Mouse (Mus musculus) neural tube, embryonic 13.5 days (tissue): ENCODE data around the gene Atg9b. TPM values are rescaled to one million over a fixed set of nuclear protein-coding genes. Genes with fewer than 3 reads are reported as not detected.

Experiments
- ATAC-seq: fragments of 200-750 bp; cut with Nextera tagmentation; 2 replicates; pipeline ENCODE4 v1.8.0; 2017; ENCODE audit warnings: low read depth, mild to moderate bottlenecking, moderate TSS enrichment, moderate library complexity
- H3K27ac ChIP-seq: fragments of 300-500 bp; sonication (generic); replicated peaks from 2 replicates; pipeline ENCODE4 v1.5.1; 2015; ENCODE audit warnings: moderate library complexity, mild to moderate bottlenecking, inconsistent platforms
- H3K27me3 ChIP-seq: fragments of 300-500 bp; sonication (generic); 2 replicates; pipeline ENCODE4 v1.6.1; 2015; ENCODE audit warnings: mild to moderate bottlenecking, inconsistent platforms
- H3K36me3 ChIP-seq: fragments of 300-500 bp; sonication (generic); 2 replicates; pipeline ENCODE4 v1.6.1; 2015; ENCODE audit warnings: mild to moderate bottlenecking, inconsistent platforms
- H3K4me1 ChIP-seq: fragments of 300-500 bp; sonication (generic); replicated peaks from 2 replicates; pipeline ENCODE4 v1.6.1; 2015; ENCODE audit warnings: inconsistent platforms
- H3K4me2 ChIP-seq: fragments of 300-500 bp; sonication (generic); 2 replicates; pipeline ENCODE4 v1.6.1; 2015; ENCODE audit warnings: inconsistent platforms, mild to moderate bottlenecking, moderate library complexity
- H3K4me3 ChIP-seq: fragments of 300-500 bp; sonication (generic); 2 replicates; pipeline ENCODE4 v1.5.1; 2015; ENCODE audit warnings: mild to moderate bottlenecking, inconsistent platforms
- H3K9ac ChIP-seq: fragments of 300-500 bp; sonication (generic); 2 replicates; pipeline ENCODE4 v1.6.1; 2015; ENCODE audit warnings: moderate library complexity, mild to moderate bottlenecking, inconsistent platforms
- H3K9me3 ChIP-seq: fragments of 300-500 bp; sonication (generic); 2 replicates; pipeline ENCODE4 v1.6.1; 2016; ENCODE audit warnings: inconsistent platforms
- WGBS: fragments of 180-500 bp; shearing (Covaris S2); methylation state at CpG from one replicate; pipeline ENCODE4 v1.1.7; 2015; 5-methylcytosine and 5-hydroxymethylcytosine counted together
- polyA plus RNA-seq: library from polyadenylated mRNA; unstranded; fragments of >200 nt; fragmentation: Nextera tagmentation; extraction: Ambion mirVana; gene quantifications from 2 replicates; pipeline ENCODE4 v1.2.1, GENCODE M21; 2015

Atg9b gene
- polyA plus RNA-seq, 1 experiment from 2014 or later: 1.1 TPM

- peaks cover 64% of the 10 kb centered on the region for H3K4me1 ChIP-seq
- H3K27ac ChIP-seq: peak overlapping the region; percentile 99
- no peak overlapping the region for H3K4me3 ChIP-seq
- H3K36me3 ChIP-seq: no peaks in the 10 kb centered on the region
- no peak for ATAC-seq
- WGBS: 29% methylated on average over 4 of the region's 4 CpGs
- H3K9ac ChIP-seq: no peak overlapping the region
- H3K9me3 ChIP-seq: no peaks in the 10 kb centered on the region
- H3K4me2 ChIP-seq: no peak overlapping the region
- peaks cover 17% of the 10 kb centered on the region for H3K27me3 ChIP-seq
These were observed 38.6 kb downstream of the Atg9b start for GRCm38 (mm10) chr5:24353327-24353726.

GRCm38 (mm10) chr5:24352251-24352859 is 39.6 kb downstream of the Atg9b start:
- H3K9me3 ChIP-seq: no peaks in the 10 kb centered on the region
- H3K4me1 ChIP-seq: peaks cover 73% of the 10 kb centered on the region
- WGBS: 1% methylated on average over 24 of the region's 24 CpGs
- peak; percentile 32 for ATAC-seq
- peaks cover 17% of the 10 kb centered on the region for H3K27me3 ChIP-seq
- H3K9ac ChIP-seq: peak overlapping the region; percentile 91
- H3K4me3 ChIP-seq: peak overlapping the region; percentile 75
- peak overlapping the region; percentile 99 for H3K27ac ChIP-seq
- H3K4me2 ChIP-seq: peak overlapping the region; percentile 98
- no peaks in the 10 kb centered on the region for H3K36me3 ChIP-seq

- no peaks in the 10 kb centered on the region for H3K9me3 ChIP-seq
- H3K27me3 ChIP-seq: peaks cover 17% of the 10 kb centered on the region
- ATAC-seq: peak; percentile 85
- peak overlapping the region; percentile 75 for H3K4me3 ChIP-seq
- H3K9ac ChIP-seq: peak overlapping the region; percentile 91
- H3K36me3 ChIP-seq: no peaks in the 10 kb centered on the region
- H3K27ac ChIP-seq: peak overlapping the region; percentile 99
- H3K4me1 ChIP-seq: peaks cover 72% of the 10 kb centered on the region
- H3K4me2 ChIP-seq: peak overlapping the region; percentile 98
- WGBS: 0% methylated on average over 41 of the region's 41 CpGs
These were observed 40.2 kb downstream of the Atg9b start for GRCm38 (mm10) chr5:24351701-24352171.

GRCm38 (mm10) chr5:24351278-24351677 is 40.7 kb downstream of the Atg9b start, which contains the start of gene Kcnh2:
TSS of gene Kcnh2 (minus strand) at chr5:24351604.
- H3K9me3 ChIP-seq: no peaks in the 10 kb centered on the region
- peak within 1 kb of the TSS; percentile 98 for H3K4me2 ChIP-seq
- peak within 1 kb of the TSS; percentile 99 for H3K27ac ChIP-seq
- H3K9ac ChIP-seq: peak within 1 kb of the TSS; percentile 91
- 2% methylated on average over 15 of the region's 53 CpGs for WGBS
- H3K4me3 ChIP-seq: peak within 1 kb of the TSS; percentile 75
- H3K36me3 ChIP-seq: no peaks in the 10 kb centered on the region
- peaks cover 17% of the 10 kb centered on the region for H3K27me3 ChIP-seq
- peak; percentile 52 for ATAC-seq
- H3K4me1 ChIP-seq: peaks cover 70% of the 10 kb centered on the region

GRCm38 (mm10) chr5:24350531-24351250 is 41.3 kb downstream of the Atg9b start:
- Histone ChIP-seq H3K4me2 (peak overlapping the region; percentile 98), H3K36me3 (peaks cover 4% of the 10 kb centered on the region; the same call in 1 of the 2 replicates), H3K27ac (peak overlapping the region; percentile 99), H3K9me3 (no peaks in the 10 kb centered on the region), H3K4me1 (peaks cover 70% of the 10 kb centered on the region), H3K9ac (peak overlapping the region; percentile 91), H3K27me3 (peaks cover 17% of the 10 kb centered on the region), H3K4me3 (peak overlapping the region; percentile 75)
- ATAC-seq: no peak
- WGBS: 35% methylated on average over 15 of the region's 15 CpGs

- Histone ChIP-seq H3K4me1 (peaks cover 75% of the 10 kb centered on the region), H3K27me3 (peaks cover 17% of the 10 kb centered on the region)
- WGBS: 43% methylated on average over 3 of the region's 3 CpGs
These were observed 41.9 kb downstream of the Atg9b start for GRCm38 (mm10) chr5:24350073-24350472.

GRCm38 (mm10) chr5:24348546-24348945 is 43.4 kb downstream of the Atg9b start:
- peak overlapping the region; percentile 48 for H3K4me3 ChIP-seq
- H3K27ac ChIP-seq: peak overlapping the region; percentile 70
- peak overlapping the region; percentile 98 for H3K4me2 ChIP-seq
- WGBS: under 1% methylated on average over 30 of the region's 30 CpGs
- no peaks in the 10 kb centered on the region for H3K9me3 ChIP-seq
- ATAC-seq: no peak
- peaks cover 78% of the 10 kb centered on the region for H3K4me1 ChIP-seq
- peaks cover 17% of the 10 kb centered on the region for H3K27me3 ChIP-seq
- peaks cover 8% of the 10 kb centered on the region; the same call in 1 of the 2 replicates for H3K36me3 ChIP-seq
- H3K9ac ChIP-seq: peak overlapping the region; percentile 77

More at GRCm38 (mm10) chr5:24350073-24350472, 41.9 kb downstream of the Atg9b start:
- Histone ChIP-seq H3K9me3 (no peaks in the 10 kb centered on the region), H3K4me3 (peak overlapping the region; percentile 75), H3K36me3 (peaks cover 8% of the 10 kb centered on the region; the same call in 1 of the 2 replicates), H3K9ac (peak overlapping the region; percentile 91), H3K4me2 (peak overlapping the region; percentile 98), H3K27ac (no peak overlapping the region)
- no peak for ATAC-seq

GRCm38 (mm10) chr5:24348128-24348527 is 43.8 kb downstream of the Atg9b start:
- Histone ChIP-seq H3K9me3 (no peaks in the 10 kb centered on the region), H3K36me3 (peaks cover 8% of the 10 kb centered on the region; the same call in 1 of the 2 replicates), H3K4me1 (peaks cover 78% of the 10 kb centered on the region), H3K4me2 (peak overlapping the region; percentile 98), H3K4me3 (peak overlapping the region; percentile 48), H3K27ac (peak overlapping the region; percentile 70), H3K9ac (peak overlapping the region; percentile 77), H3K27me3 (peaks cover 17% of the 10 kb centered on the region)
- ATAC-seq: peak; percentile 12; the same call in 1 of the 2 replicates
- WGBS: under 1% methylated on average over 40 of the region's 41 CpGs

GRCm38 (mm10) chr5:24347186-24347875 is 44.6 kb downstream of the Atg9b start:
- H3K4me3 ChIP-seq: peak overlapping the region; percentile 48; the same call in 1 of the 2 replicates
- H3K27ac ChIP-seq: no peak overlapping the region
- peaks cover 74% of the 10 kb centered on the region for H3K4me1 ChIP-seq
- peaks cover 8% of the 10 kb centered on the region; the same call in 1 of the 2 replicates for H3K36me3 ChIP-seq
- ATAC-seq: no peak
- no peaks in the 10 kb centered on the region for H3K9me3 ChIP-seq
- peak overlapping the region; percentile 77; the same call in 1 of the 2 replicates for H3K9ac ChIP-seq
- peak overlapping the region; percentile 98 for H3K4me2 ChIP-seq
- H3K27me3 ChIP-seq: peaks cover 17% of the 10 kb centered on the region
- 64% methylated on average over 7 of the region's 7 CpGs for WGBS

GRCm38 (mm10) chr5:24346313-24346712 is 45.6 kb downstream of the Atg9b start:
- Histone ChIP-seq H3K4me2 (no peak overlapping the region), H3K27me3 (peaks cover 17% of the 10 kb centered on the region), H3K36me3 (peaks cover 8% of the 10 kb centered on the region; the same call in 1 of the 2 replicates), H3K4me3 (no peak overlapping the region), H3K4me1 (peaks cover 72% of the 10 kb centered on the region), H3K27ac (no peak overlapping the region), H3K9me3 (no peaks in the 10 kb centered on the region), H3K9ac (no peak overlapping the region)
- no peak for ATAC-seq
- 94% methylated on average over 7 of the region's 7 CpGs for WGBS

- Histone ChIP-seq H3K9ac (peak overlapping the region; percentile 70), H3K9me3 (no peaks in the 10 kb centered on the region), H3K4me1 (peaks cover 57% of the 10 kb centered on the region), H3K4me2 (peak overlapping the region; percentile 41), H3K27ac (peak overlapping the region; percentile 97), H3K4me3 (no peak overlapping the region), H3K27me3 (peaks cover 7% of the 10 kb centered on the region), H3K36me3 (peaks cover 12% of the 10 kb centered on the region)
- ATAC-seq: peak; percentile 47
- 7% methylated on average over 12 of the region's 12 CpGs for WGBS
These were observed 47.4 kb downstream of the Atg9b start for GRCm38 (mm10) chr5:24344477-24345051.
